Mouse (Mus musculus): ENCODE measurements around the gene Lemd2.
A peak's percentile ranks its signal among the peaks of the same experiment; 100 is the strongest.

The Lemd2 gene

GRCm38 (mm10) chr17:27227258-27227657, 23.0 kb upstream of the Lemd2 start:
- DNase-seq: no peak

GRCm38 (mm10) chr17:27226701-27227100, 22.4 kb upstream of the Lemd2 start:
- no peak for DNase-seq

DNA sequence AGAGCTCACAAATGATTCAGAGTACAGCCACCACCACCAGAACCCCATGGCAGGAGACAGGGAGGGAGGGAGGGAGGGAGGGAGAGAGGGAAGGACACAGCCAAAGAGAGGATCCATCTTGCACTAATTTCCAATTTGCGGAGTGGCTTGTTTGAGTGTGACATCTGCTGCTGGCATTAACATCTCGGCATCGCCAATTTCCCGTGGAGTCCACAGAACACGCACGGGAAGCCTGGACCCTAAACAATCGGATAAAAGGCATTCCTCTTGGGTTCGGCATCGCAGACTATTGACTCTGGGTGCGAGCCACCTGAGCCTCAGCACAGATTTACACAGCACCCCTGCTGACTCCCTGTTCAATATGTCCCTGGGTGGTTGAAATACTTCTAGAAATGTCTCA, 21.5 kb upstream of the Lemd2 start:
- DNase-seq: no peak

- DNase-seq: no peak
These were observed 19.6 kb upstream of the Lemd2 start for GRCm38 (mm10) chr17:27223821-27224220.

DNA sequence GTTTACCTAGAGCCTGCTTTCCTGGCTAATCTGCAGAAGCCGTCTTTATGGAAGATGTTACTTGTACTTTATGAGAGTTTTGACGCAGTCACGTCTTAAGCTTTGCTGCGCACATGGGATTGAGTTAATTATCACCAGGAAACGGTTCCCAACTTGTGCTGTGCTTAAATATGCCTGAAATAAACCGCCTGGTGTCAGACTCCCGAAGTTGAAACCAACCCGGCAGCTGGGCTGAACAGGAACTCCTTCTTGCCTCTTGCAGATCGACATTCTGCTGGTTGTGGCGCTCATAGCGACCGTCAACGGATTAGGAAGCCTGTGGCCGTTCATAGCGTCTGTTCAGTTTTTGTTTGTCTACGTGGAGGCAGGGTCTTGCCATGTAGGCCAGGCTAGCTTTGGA, 17.3 kb upstream of the Lemd2 start:
- no peak for DNase-seq

- DNase-seq: no peak
These were observed 14.6 kb upstream of the Lemd2 start for GRCm38 (mm10) chr17:27218916-27219315.

- no peak for DNase-seq
These were observed 14.1 kb upstream of the Lemd2 start for GRCm38 (mm10) chr17:27218364-27218763.

GRCm38 (mm10) chr17:27212768-27213525, 8.7 kb upstream of the Lemd2 start:
- DNase-seq: peak; percentile 28 to 45

DNA sequence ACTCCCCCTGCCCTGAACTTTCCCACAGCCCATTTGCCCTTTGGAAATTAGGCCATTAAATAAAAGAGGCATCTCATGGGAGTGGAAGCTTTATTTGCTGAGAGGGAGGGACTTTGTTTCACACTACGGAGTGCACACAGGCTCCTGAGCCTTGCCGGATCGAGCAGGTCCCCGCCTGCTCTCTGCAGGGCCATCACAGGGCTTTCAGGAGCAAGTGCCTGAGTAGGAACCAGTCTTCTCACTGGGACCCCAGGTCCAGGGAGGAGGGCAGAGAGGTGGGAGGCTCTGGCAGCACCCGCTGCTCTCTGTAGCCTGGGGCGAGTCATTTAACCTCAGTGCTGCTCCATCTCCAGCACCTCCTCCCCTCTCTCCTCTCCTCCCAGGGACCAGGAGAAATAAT, 7.7 kb upstream of the Lemd2 start:
- DNase-seq: no peak

GRCm38 (mm10) chr17:27207113-27207707, 2.9 kb upstream of the Lemd2 start:
- no peak for DNase-seq

GRCm38 (mm10) chr17:27203358-27204074, 753 bp downstream of the Lemd2 start:
- peak; percentile 61 to 67 for DNase-seq

- DNase-seq: no peak
These were observed 1.3 kb downstream of the Lemd2 start for GRCm38 (mm10) chr17:27202919-27203357.

GRCm38 (mm10) chr17:27201981-27202380, 2.3 kb downstream of the Lemd2 start:
- peak; percentile 33 to 37 for DNase-seq

DNA sequence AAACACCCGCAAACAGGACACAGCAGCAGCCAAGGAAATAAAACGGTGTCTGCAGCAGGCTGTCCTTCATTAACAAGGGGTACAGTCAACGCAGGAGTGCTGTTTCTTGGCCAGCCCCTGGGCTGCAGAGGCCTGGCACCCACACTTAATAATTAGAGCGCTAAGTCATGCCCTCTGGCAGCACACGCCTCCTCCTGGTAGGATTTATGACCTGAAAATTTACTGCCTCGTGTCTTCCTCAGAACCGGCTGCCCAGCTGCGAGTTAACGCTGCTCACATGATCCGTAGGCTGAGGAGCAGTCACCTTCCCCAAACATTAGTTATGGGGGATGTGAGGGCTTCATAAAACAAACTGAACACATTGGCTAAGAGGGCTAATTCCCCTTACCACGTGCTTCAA, 3.5 kb downstream of the Lemd2 start:
- no peak for DNase-seq

DNA sequence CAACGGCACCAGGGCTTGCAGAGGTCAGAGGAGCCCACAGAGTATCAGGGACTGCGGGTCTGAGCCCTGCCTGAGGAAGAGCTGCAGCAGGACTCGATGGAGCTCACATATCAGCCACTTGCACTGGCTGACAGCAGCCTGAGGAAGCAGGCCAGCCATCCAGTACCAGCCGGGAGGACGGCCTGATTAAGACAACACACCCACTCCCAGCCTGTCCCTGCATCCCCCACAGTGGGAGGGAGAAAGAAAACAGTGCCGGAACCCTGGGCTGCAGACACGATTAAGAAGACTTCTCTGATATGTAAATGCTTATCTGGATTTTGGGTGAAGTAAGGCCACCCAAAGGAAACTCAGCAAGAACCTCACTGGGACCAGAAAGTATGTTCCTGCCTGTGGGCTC, 4.4 kb downstream of the Lemd2 start:
- DNase-seq: no peak

DNA sequence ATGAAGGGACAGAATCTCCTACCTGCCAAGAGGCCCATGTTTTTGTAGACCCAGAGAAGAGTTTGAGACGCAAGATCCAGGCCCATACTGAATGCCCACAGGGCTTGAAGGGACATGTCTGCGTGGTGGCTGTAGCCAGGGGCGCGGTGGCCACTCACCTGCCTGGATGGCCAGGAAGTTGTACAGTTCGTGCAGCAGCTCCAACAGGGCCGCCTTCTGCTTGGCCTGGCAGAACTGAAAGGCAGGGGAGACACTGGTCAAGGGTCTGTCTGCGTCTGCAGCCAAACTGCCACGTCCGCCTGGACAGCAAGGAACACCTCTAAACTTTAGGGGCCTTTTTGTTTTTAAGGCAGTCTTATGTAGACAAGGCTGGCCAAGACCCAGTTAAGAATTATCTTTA, 5.1 kb downstream of the Lemd2 start:
- DNase-seq: no peak

DNA sequence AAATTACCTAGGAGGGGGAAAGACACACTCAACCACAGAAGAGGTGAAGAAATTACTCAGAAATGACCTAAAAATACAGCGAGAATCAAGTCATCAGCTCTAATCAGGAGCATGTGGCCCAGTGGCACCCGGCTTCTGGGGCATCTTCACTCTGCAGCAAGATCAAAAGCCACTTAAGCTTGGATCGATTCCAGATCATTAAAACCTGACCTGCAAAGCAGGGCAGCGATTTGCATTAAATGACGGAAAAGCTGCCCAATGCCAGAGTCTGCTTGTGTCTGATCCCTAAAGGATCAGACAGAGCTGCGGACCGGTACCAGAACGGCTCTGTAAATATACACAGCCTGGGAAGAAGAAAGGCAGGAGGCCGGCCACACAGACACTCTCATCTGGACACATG, 8.1 kb downstream of the Lemd2 start:
- no peak for DNase-seq

GRCm38 (mm10) chr17:27194258-27195185, 9.7 kb downstream of the Lemd2 start:
- DNase-seq: no peak

DNA sequence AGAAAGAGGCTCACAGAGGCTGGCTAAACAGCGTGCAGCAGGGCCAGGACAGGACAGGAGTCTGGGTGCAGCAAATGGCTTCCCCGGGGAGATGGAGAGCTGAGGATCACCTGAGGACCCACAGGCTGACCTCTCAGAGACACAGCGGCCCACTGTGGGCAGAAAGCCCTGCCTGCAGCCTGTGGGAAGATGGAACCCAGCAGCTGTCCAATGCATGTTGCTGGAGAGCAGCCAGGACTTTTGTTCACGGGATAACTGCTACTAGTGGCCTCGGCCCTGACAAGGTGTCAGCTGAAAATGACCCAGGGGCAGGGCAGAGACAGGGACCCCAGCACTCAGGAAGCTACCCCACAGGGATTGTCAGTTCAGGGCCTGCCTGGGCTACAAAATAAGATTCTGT, 12.5 kb downstream of the Lemd2 start:
- DNase-seq: no peak

- no peak for DNase-seq
These were observed 13.1 kb downstream of the Lemd2 start for GRCm38 (mm10) chr17:27191189-27191588.

DNA sequence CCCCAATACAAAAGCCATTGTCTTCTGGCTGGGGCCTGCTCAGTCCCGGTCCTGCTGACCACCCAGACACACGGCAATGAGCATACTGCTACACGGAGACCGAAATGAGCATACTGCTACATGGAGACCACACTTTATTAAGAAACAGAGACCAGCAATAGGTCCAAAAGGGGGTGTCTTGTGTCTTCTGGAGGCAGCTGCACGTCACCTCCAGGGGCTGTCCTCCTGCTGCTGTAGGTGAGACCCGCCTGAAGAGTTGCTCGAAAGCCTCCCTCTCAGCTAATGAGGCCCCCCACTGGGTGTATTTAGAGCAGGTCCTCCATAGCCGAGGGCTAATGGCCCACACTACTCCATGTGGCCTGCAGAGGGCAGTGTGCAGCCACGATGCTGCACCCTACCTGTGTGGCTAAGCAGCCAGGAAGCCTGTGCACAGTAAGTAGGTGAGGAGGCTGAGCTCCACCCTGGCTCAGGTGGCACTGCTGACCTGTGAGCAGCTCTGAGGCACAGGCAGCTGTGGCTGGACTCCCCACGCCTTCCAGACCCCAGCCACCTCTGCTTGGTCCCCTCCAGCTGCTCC, 14.5 kb downstream of the Lemd2 start:
- DNase-seq: peak; percentile 78 to 79

DNA sequence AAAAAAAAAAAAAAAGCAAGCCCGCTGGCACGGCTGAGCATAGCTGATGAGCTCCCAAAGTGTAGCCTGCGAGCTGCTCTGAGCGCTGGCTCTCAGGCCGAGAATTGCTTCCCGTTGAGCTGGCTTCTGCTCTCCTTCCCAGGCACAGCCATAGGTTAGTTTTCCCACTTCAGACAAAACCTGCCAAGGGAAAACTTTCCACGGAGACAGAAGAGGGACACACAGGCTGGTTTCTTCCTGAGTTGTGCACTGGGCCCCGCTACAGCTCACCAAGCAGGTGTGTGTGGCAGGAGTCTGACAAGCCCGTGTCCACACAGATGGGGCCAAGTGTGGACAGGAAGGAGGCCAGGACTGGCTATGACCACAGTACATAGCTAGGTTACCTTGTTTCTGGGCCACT, 15.4 kb downstream of the Lemd2 start:
- DNase-seq: no peak

GRCm38 (mm10) chr17:27187059-27187458, 17.2 kb downstream of the Lemd2 start:
- no peak for DNase-seq

All from B cell, adult 2 months (primary cell).